Comparison of ENCODE assay signal across 17 mouse cellular contexts in the genomic region with DNA sequence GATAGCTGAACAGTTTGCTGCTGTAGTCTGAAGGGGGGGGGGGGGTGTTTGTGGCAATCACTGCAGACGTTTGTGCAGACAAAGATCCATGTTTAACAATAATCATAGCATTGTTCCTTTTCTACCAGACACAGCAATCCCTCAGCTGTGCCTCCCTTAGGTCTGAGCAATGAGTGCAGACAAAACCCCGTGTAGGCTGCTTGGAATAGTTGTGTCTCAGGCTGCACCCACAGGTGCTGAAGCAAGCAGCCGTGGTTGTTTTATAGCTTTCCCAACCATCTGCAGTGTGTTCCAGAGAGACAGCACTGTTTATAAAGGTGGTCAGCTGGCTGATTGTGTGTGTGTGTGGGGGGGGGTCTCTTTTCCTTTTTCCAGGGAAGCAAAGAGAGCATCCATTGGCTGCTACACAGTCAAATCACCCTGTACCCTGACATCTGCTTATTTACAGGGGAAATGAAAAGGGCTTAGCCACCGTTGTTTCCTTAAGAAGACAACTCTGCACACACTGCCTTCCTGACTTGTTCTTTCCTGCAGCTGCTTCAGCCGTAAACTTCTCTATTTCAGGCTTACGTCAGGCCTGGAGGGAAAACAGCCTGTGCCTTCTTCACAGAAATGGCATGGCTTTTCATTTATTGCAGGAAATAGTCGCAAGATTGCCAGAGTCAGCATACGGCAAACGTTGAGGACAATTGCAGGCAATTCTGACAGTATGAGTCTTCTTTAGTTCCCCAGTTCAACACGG. TPM values are rescaled to one million over a fixed set of nuclear protein-coding genes. Genes with fewer than 3 reads are reported as not detected.
DNase-seq lines count a peak whose midpoint lies in the region; ATAC-seq and TF ChIP-seq lines count a peak whose summit lies in the region.
"Had no signal": no experiment of that assay in that cellular context is flagged by ENCODE, and none has a peak within 500 bp of the region (broad histone marks: within the 10 kb centered on the region; RNA-seq: fewer than 3 reads in every experiment).

No protein-coding gene starts in this region.

- H3K27ac ChIP-seq in left cerebral cortex, adult 2 months: peak overlapping the region; percentile 67
- H3K27ac ChIP-seq in neural tube, embryonic 13.5 days (replicated peaks): 0 out of 2 replicates have a peak overlapping the region, but pooled peaks have one; percentile 13
- H3K27ac ChIP-seq: limb, embryonic 12.5 days; lung, embryonic 15.5 days; midbrain, embryonic 12.5 days had no signal

- H3K36me3 ChIP-seq in neural tube, embryonic 13.5 days: no peaks in the 10 kb centered on the region
- H3K36me3 ChIP-seq: limb, embryonic 12.5 days; lung, embryonic 15.5 days; midbrain, embryonic 12.5 days had no signal

- no peaks in the 10 kb centered on the region for H3K27me3 ChIP-seq in neural tube, embryonic 13.5 days
- H3K27me3 ChIP-seq: lung, embryonic 15.5 days; midbrain, embryonic 12.5 days had no signal

- 28% methylated on average over 10 of the region's 10 CpGs for WGBS in neural tube, embryonic 13.5 days

- H3K9me3 ChIP-seq in neural tube, embryonic 13.5 days: no peaks in the 10 kb centered on the region
- H3K9me3 ChIP-seq: limb, embryonic 12.5 days; lung, embryonic 15.5 days; midbrain, embryonic 12.5 days had no signal

- no peak for TF ChIP-seq CTCF in left cerebral cortex, adult 2 months (IDR thresholded peaks at IDR 0.05)

- peaks cover 7% of the 10 kb centered on the region for H3K4me1 ChIP-seq in neural tube, embryonic 13.5 days (replicated peaks)
- H3K4me1 ChIP-seq: midbrain, embryonic 12.5 days had no signal

- H3K9ac ChIP-seq in neural tube, embryonic 13.5 days: no peak overlapping the region
- H3K9ac ChIP-seq: limb, embryonic 12.5 days; lung, embryonic 15.5 days; midbrain, embryonic 12.5 days had no signal

- ATAC-seq in neural tube, embryonic 13.5 days (ENCODE audit: low read depth): peak; percentile 15; the same call in 1 of the 2 replicates
- ATAC-seq: activated CD4-positive, CD25-positive, alpha-beta regulatory T cell, adult 4 months had no signal

- DNase-seq in heart, adult 11 months: peak; percentile 96
- no peak for DNase-seq in heart, postnatal 10 days
- DNase-seq in left cerebral cortex, adult 2 months (ENCODE audit: extremely low spot score in 1 of 2, low spot score in 2 of 2): no peak
- no peak for DNase-seq in left cerebral cortex, adult 18-20 months (ENCODE audit: low spot score in 2 of 2)
- peak; percentile 63 for DNase-seq in brain, adult 2 months (ENCODE audit: low read depth, low spot score)
- DNase-seq in lung, postnatal 10 days: no peak
- no peak for DNase-seq in cerebellum, postnatal 14 days
- DNase-seq: cerebellum, adult 2 months; heart, postnatal 4 days; kidney, adult 9 months; right cerebral cortex, postnatal 25 days; thymus, postnatal 4 days had no signal

- intact Hi-C loops in heart, postnatal 10 days (cut with DNase I): no loop called here
- intact Hi-C loops in left cerebral cortex, adult 2 months (cut with DNase I): loop anchor here (10.0 kb wide), 1 partner anchor 990 kb away; the partner anchor contains the start of gene Rxylt1

- no peak overlapping the region for H3K4me2 ChIP-seq in neural tube, embryonic 13.5 days
- H3K4me2 ChIP-seq: limb, embryonic 12.5 days; lung, embryonic 15.5 days; midbrain, embryonic 12.5 days had no signal

- no peak overlapping the region for H3K4me3 ChIP-seq in left cerebral cortex, adult 2 months
- H3K4me3 ChIP-seq in neural tube, embryonic 13.5 days: no peak overlapping the region
- H3K4me3 ChIP-seq: limb, embryonic 12.5 days; lung, embryonic 15.5 days; midbrain, embryonic 12.5 days had no signal

RNA-seq across cellular contexts. Expression of gene Mon2, which starts 8.8 kb away (rescaled TPM):
- total RNA-seq in heart, postnatal 10 days (2021): 10 to 100 TPM; 49.0 to 53.1 TPM
- total RNA-seq in left cerebral cortex, adult 2 months (2021): 100 to 1,000 TPM in 1 of 2 experiments, 10 to 100 TPM in 1; 98.6 to 104 TPM
- 10 to 100 TPM; 85.9 to 92.6 TPM for total RNA-seq in left cerebral cortex, adult 18-20 months (2021)
- polyA plus RNA-seq in neural tube, embryonic 13.5 days (2015; fragmentation: Nextera tagmentation; extraction: Ambion mirVana): 26.7 and 30.7 TPM in 2 replicates

Comparison
In these comparisons a context has a peak if more than half of its experiments do, and no peak if none do; other contexts are left out.
1. DNase-seq: peak in heart, adult 11 months (single experiment) and brain, adult 2 months (single experiment); none in heart, postnatal 10 days (0 of 2), left cerebral cortex, adult 2 months (0 of 2), left cerebral cortex, adult 18-20 months (0 of 2), lung, postnatal 10 days (single experiment) and cerebellum, postnatal 14 days (0 of 2).